Mouse (Mus musculus) hindbrain, postnatal 0 days (tissue): ENCODE measurements around the gene Apoc2. TPM values are rescaled to one million over a fixed set of nuclear protein-coding genes. Genes with fewer than 3 reads are reported as not detected.

Source experiments
- ATAC-seq: fragments of 200-750 bp; cut with Nextera tagmentation; 2 replicates; pipeline ENCODE4 v1.8.0; 2017; ENCODE audit warnings: mild to moderate bottlenecking, moderate TSS enrichment, moderate library complexity
- DNase-seq: peaks from one replicate; pipeline ENCODE4 v3.0.0-alpha.2; 2015; ENCODE audit warnings: low spot score
- H3K27ac ChIP-seq: fragments of 300-500 bp; sonication (generic); 2 replicates; pipeline ENCODE4 v1.5.1; 2014; ENCODE audit warnings: mild to moderate bottlenecking
- H3K27me3 ChIP-seq: fragments of 300-500 bp; sonication (generic); 2 replicates; pipeline ENCODE4 v1.6.1; 2014; ENCODE audit warnings: low read length, mixed read lengths; ENCODE audit not compliant: insufficient read depth
- H3K36me3 ChIP-seq: fragments of 300-500 bp; sonication (generic); 2 replicates; pipeline ENCODE4 v1.6.1; 2014; ENCODE audit warnings: low read length, mixed read lengths; ENCODE audit not compliant: insufficient read depth
- H3K4me1 ChIP-seq: fragments of 300-500 bp; sonication (generic); 2 replicates; pipeline ENCODE4 v1.6.1; 2014; ENCODE audit warnings: antibody characterized with exemption, low read length, mixed read lengths; ENCODE audit not compliant: insufficient read depth
- H3K4me2 ChIP-seq: fragments of 300-500 bp; sonication (generic); 2 replicates; pipeline ENCODE4 v1.6.1; 2014; ENCODE audit warnings: low read depth, mild to moderate bottlenecking, low read length, moderate library complexity, mixed read lengths
- H3K4me3 ChIP-seq: fragments of 300-500 bp; sonication (generic); 2 replicates; pipeline ENCODE4 v1.5.1; 2014; ENCODE audit warnings: low read length
- H3K9ac ChIP-seq: fragments of 300-500 bp; sonication (generic); replicated peaks from 2 replicates; pipeline ENCODE4 v1.6.1; 2014; ENCODE audit warnings: mild to moderate bottlenecking, low read length, moderate library complexity, mixed read lengths
- H3K9me3 ChIP-seq: fragments of 300-500 bp; sonication (generic); 2 replicates; pipeline ENCODE4 v1.6.1; 2016; ENCODE audit warnings: low read length, mixed read lengths
- CTCF ChIP-seq: IDR thresholded peaks from 2 replicates; pipeline ENCODE4 v1.5.1; 2016; ENCODE audit warnings: antibody characterized with exemption, control low read depth, low read depth
- whole genome bisulfite sequencing: fragments of 180-500 bp; shearing (Covaris S2); extraction: QIAGEN DNeasy Blood & Tissue Kit; methylation state at CpG from one replicate; pipeline ENCODE4 v1.1.7; 2014; 5-methylcytosine and 5-hydroxymethylcytosine counted together
- polyA plus RNA-seq: library from polyadenylated mRNA; unstranded; fragments of >200 nt; fragmentation: Nextera tagmentation; extraction: Ambion mirVana; gene quantifications from 2 replicates; pipeline ENCODE4 v1.2.1, GENCODE M21; 2015
- total RNA-seq: library from RNA; depleted of rRNA; stranded (reverse); fragments of >200 nt; gene quantifications from 2 replicates; pipeline ENCODE4 v1.2.3, GENCODE M21; 2014

Apoc2 gene
- total and polyA plus RNA-seq, 2 experiments from 2014 or later = 0.38 TPM; not detected in 1

DNA sequence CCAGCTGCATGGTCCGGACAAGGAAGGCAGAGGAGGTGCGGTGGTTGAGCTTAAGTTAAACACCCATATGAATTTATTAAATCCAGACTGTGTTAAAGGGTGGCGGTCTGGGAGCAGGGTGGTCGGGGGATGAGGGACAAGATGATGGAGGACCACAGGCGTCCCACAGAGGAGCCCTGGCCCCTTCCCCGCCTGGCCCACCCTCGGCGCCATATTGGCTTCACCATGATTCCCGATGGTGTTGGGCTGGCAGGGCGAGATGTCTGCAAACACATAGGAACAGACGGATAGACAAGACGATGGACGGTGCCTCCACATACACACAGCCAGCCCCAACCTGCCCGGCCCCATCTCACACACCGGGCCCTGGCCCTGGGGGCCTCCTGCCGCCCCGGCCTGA lies 44.5 kb downstream of the Apoc2 start:
- no peak for TF ChIP-seq CTCF
- H3K27me3 ChIP-seq = no peaks in the 10 kb centered on the region
- H3K4me2 ChIP-seq = no peak overlapping the region
- H3K9ac ChIP-seq = no peak overlapping the region
- H3K36me3 ChIP-seq = peaks cover 59% of the 10 kb centered on the region
- ATAC-seq (no peak), DNase-seq (no peak)
- H3K9me3 ChIP-seq = no peaks in the 10 kb centered on the region
- no peaks in the 10 kb centered on the region for H3K4me1 ChIP-seq
- no peak overlapping the region for H3K4me3 ChIP-seq
- H3K27ac ChIP-seq = no peak overlapping the region
- WGBS = 94% methylated on average over 17 of the region's 17 CpGs

- H3K4me3 ChIP-seq = no peak overlapping the region
- no peaks in the 10 kb centered on the region for H3K4me1 ChIP-seq
- no peak overlapping the region for H3K4me2 ChIP-seq
- H3K9me3 ChIP-seq = no peaks in the 10 kb centered on the region
- no peak for DNase-seq
- H3K27me3 ChIP-seq = no peaks in the 10 kb centered on the region
- peaks cover 54% of the 10 kb centered on the region for H3K36me3 ChIP-seq
- no peak for ATAC-seq
- no peak overlapping the region for H3K9ac ChIP-seq
- H3K27ac ChIP-seq = no peak overlapping the region
- no peak for TF ChIP-seq CTCF
These were observed 45.0 kb downstream of the Apoc2 start for GRCm38 (mm10) chr7:19632720-19633119.

DNA sequence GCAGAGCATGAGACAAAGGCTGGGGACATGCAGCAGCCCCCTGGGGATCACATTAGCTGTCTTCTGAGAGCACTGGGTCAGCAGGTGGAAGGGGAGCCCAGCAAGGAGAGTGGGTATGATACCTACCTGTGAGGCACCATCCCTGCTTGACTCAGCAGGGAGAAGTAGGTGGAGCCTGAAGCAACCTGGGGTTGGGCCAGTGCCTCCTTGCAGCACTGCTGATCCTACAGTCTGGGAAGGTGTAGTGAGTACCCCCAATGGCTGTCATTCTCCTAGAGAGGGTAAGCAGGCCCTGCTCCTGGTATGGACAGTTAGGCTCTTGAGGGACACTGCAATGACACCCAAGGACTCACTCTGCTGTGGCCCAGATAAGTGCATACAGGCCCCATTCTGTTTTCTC lies 45.5 kb downstream of the Apoc2 start:
- no peaks in the 10 kb centered on the region for H3K9me3 ChIP-seq
- no peak overlapping the region for H3K4me3 ChIP-seq
- H3K4me1 ChIP-seq = no peaks in the 10 kb centered on the region
- no peak overlapping the region for H3K9ac ChIP-seq
- no peaks in the 10 kb centered on the region for H3K27me3 ChIP-seq
- H3K27ac ChIP-seq = no peak overlapping the region
- no peak overlapping the region for H3K4me2 ChIP-seq
- ATAC-seq = no peak
- no peak for TF ChIP-seq CTCF
- peaks cover 50% of the 10 kb centered on the region for H3K36me3 ChIP-seq
- no peak for DNase-seq

GRCm38 (mm10) chr7:19629361-19629734 lies 48.4 kb downstream of the Apoc2 start, which contains the start of gene Relb:
Relb (minus strand) TSS chr7:19629438.
- H3K27me3 ChIP-seq = no peaks in the 10 kb centered on the region
- peak; percentile 81 for ATAC-seq
- peaks cover 24% of the 10 kb centered on the region for H3K36me3 ChIP-seq
- peak within 1 kb of the TSS; percentile 71 for H3K4me3 ChIP-seq
- H3K27ac ChIP-seq = peak within 1 kb of the TSS; percentile 43; the same call in 1 of the 2 replicates
- H3K9ac ChIP-seq = peak within 1 kb of the TSS; percentile 35; the same call in 1 of the 2 replicates
- H3K9me3 ChIP-seq = no peaks in the 10 kb centered on the region
- WGBS = under 1% methylated on average over 36 of the region's 41 CpGs
- H3K4me2 ChIP-seq = peak within 1 kb of the TSS; percentile 87
- no peaks in the 10 kb centered on the region for H3K4me1 ChIP-seq
- no peak for TF ChIP-seq CTCF
- peak; percentile 95 for DNase-seq

DNA sequence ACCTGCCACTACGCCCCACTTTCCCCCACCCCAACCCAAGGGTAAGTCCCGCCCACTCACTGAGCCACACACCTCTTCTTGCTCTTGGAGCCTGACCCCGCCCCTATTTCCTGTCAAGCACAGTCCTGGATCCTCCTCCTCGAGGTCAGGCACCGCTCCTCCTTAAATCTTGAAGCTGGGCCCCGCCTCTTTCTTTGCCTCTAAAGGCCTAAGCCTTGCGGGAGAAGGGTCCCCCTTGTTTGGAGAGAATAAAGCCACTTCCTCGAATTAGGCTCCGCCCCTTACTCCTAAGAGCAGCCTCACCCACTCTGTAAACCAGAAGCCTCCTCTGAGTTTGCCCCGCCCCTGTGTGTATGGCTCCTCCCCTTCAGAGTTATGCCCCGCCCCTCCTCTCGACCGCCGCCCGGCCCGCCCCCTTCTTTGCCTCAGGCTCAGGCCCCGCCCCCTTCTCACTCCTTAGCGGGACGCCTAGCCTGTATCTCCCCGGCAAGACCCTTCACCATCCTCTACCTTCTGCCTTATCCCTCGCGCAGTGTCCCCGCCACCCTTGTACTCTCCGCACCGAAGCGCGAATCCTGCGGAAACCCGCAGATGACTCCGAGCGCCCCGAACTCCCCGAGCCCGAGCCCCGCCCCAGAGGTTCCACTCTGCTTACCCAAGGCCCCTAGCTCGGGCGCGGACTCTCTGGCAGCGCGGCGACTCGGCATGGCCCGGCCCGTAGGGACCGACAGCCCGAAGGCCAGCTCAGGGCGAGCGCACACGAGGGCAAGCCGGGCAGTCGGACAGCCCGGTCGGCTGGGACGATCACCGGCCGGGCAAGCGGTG lies 49.0 kb downstream of the Apoc2 start:
- Histone ChIP-seq H3K9ac (peak overlapping the region; percentile 35; the same call in 1 of the 2 replicates), H3K4me2 (peak overlapping the region; percentile 87), H3K27ac (peak overlapping the region; percentile 43; the same call in 1 of the 2 replicates), H3K27me3 (no peaks in the 10 kb centered on the region), H3K4me3 (peak overlapping the region; percentile 71), H3K36me3 (peaks cover 18% of the 10 kb centered on the region), H3K9me3 (no peaks in the 10 kb centered on the region), H3K4me1 (no peaks in the 10 kb centered on the region)
- 2% methylated on average over 57 of the region's 57 CpGs for WGBS
- DNase-seq (peak; percentile 83), ATAC-seq (peak; percentile 87)
- TF ChIP-seq CTCF = no peak

- Histone ChIP-seq H3K9ac (peak overlapping the region; percentile 35; the same call in 1 of the 2 replicates), H3K4me2 (peak overlapping the region; percentile 87), H3K9me3 (no peaks in the 10 kb centered on the region), H3K4me3 (peak overlapping the region; percentile 71), H3K27me3 (no peaks in the 10 kb centered on the region), H3K36me3 (peaks cover 12% of the 10 kb centered on the region; the same call in 1 of the 2 replicates), H3K27ac (no peak overlapping the region; the same call in 1 of the 2 replicates), H3K4me1 (no peaks in the 10 kb centered on the region)
- no peak for DNase-seq
- 12% methylated on average over 17 of the region's 17 CpGs for WGBS
- ATAC-seq = no peak
- TF ChIP-seq CTCF = no peak
These were observed 49.6 kb downstream of the Apoc2 start for GRCm38 (mm10) chr7:19628192-19628535.

GRCm38 (mm10) chr7:19627721-19628120 lies 50.0 kb downstream of the Apoc2 start:
- H3K36me3 ChIP-seq = peaks cover 8% of the 10 kb centered on the region; the same call in 1 of the 2 replicates
- no peaks in the 10 kb centered on the region for H3K4me1 ChIP-seq
- H3K9ac ChIP-seq = no peak overlapping the region
- no peaks in the 10 kb centered on the region for H3K27me3 ChIP-seq
- no peaks in the 10 kb centered on the region for H3K9me3 ChIP-seq
- 72% methylated on average over 3 of the region's 3 CpGs for WGBS
- no peak for DNase-seq
- peak overlapping the region; percentile 71 for H3K4me3 ChIP-seq
- ATAC-seq = no peak
- no peak for TF ChIP-seq CTCF
- H3K27ac ChIP-seq = no peak overlapping the region
- peak overlapping the region; percentile 87 for H3K4me2 ChIP-seq
